Mouse (Mus musculus) forebrain, embryonic 10.5 days (tissue): ENCODE measurements around the gene Cmtm2b. TPM values are rescaled to one million over a fixed set of nuclear protein-coding genes. Genes with fewer than 3 reads are reported as not detected.

Experiments
- DNase-seq: peaks from one replicate; pipeline ENCODE4 v3.0.0-alpha.2; 2017; ENCODE audit warnings: low spot score; ENCODE audit errors: extremely low spot score
- H3K27ac ChIP-seq: fragments of 300-500 bp; sonication (generic); 2 replicates; pipeline ENCODE4 v1.5.1; 2016; ENCODE audit warnings: mild to moderate bottlenecking
- H3K27me3 ChIP-seq: fragments of 300-500 bp; sonication (generic); 2 replicates; pipeline ENCODE4 v1.6.1; 2016; ENCODE audit warnings: mild to moderate bottlenecking; ENCODE audit not compliant: poor library complexity, severe bottlenecking
- H3K36me3 ChIP-seq: fragments of 300-500 bp; sonication (generic); replicated peaks from 2 replicates; pipeline ENCODE4 v1.6.1; 2016; ENCODE audit warnings: mild to moderate bottlenecking, moderate library complexity
- H3K4me1 ChIP-seq: fragments of 300-500 bp; sonication (generic); 2 replicates; pipeline ENCODE4 v1.6.1; 2016
- H3K4me3 ChIP-seq: fragments of 300-500 bp; sonication (generic); 2 replicates; pipeline ENCODE4 v1.5.1; 2016; ENCODE audit warnings: mild to moderate bottlenecking, moderate library complexity
- H3K9me3 ChIP-seq: fragments of 300-500 bp; sonication (generic); 2 replicates; pipeline ENCODE4 v1.6.1; 2016; ENCODE audit warnings: mild to moderate bottlenecking, moderate library complexity
- WGBS: fragments of 180-500 bp; shearing (Covaris S2); methylation state at CpG from one replicate; pipeline ENCODE4 v1.1.7; 2016; 5-methylcytosine and 5-hydroxymethylcytosine counted together
- polyA plus RNA-seq: library from polyadenylated mRNA; unstranded; fragments of >200 nt; fragmentation: Nextera tagmentation; extraction: Ambion mirVana; gene quantifications from 2 replicates; pipeline ENCODE4 v1.2.1, GENCODE M21; 2016

Cmtm2b gene
- polyA plus RNA-seq, 1 experiment from 2014 or later, result not detected

- Histone ChIP-seq H3K27me3 (peaks cover 3% of the 10 kb centered on the region; the same call in 1 of the 2 replicates), H3K9me3 (no peaks in the 10 kb centered on the region), H3K4me3 (no peak overlapping the region), H3K27ac (no peak overlapping the region), H3K36me3 (no peaks in the 10 kb centered on the region), H3K4me1 (no peaks in the 10 kb centered on the region)
- WGBS, result 81% methylated on average over 5 of the region's 5 CpGs
- DNase-seq, result no peak
Measured at GRCm38 (mm10) chr8:104333786-104334185, 11.8 kb downstream of the Cmtm2b start.

DNA sequence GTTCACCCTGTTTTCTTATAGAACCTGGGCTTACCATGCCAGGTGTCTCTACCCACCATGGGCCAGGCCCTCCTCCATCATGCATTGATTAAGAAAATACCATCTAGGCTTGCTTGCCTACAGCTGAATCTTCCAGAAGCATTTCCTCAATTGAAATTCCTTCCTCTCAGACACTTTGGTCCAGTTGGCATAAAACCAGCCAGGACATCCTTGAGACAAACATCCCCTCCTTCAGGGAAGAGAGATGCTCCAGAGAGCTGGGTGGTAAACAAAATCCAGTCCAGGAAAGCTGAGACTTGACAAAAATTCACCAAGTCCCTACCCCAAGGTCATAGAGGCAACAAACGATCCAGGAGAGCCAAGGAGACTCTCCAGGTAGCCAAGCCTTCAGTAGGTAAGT is 12.2 kb downstream of the Cmtm2b start:
- 72% methylated on average over 1 of the region's 1 CpGs for WGBS
- Histone ChIP-seq H3K27me3 (peaks cover 5% of the 10 kb centered on the region; the same call in 1 of the 2 replicates), H3K4me1 (peaks cover under 1% of the 10 kb centered on the region; the same call in 1 of the 2 replicates), H3K27ac (no peak overlapping the region), H3K4me3 (no peak overlapping the region), H3K36me3 (no peaks in the 10 kb centered on the region), H3K9me3 (no peaks in the 10 kb centered on the region)
- DNase-seq, result peak; percentile 11

- WGBS, result 85% methylated on average over 1 of the region's 1 CpGs
- Histone ChIP-seq H3K9me3 (no peaks in the 10 kb centered on the region), H3K27me3 (peaks cover 9% of the 10 kb centered on the region; the same call in 1 of the 2 replicates), H3K4me3 (no peak overlapping the region), H3K27ac (no peak overlapping the region), H3K36me3 (no peaks in the 10 kb centered on the region), H3K4me1 (peaks cover 21% of the 10 kb centered on the region)
- no peak for DNase-seq
Measured at GRCm38 (mm10) chr8:104336806-104337205, 14.8 kb downstream of the Cmtm2b start.

DNA sequence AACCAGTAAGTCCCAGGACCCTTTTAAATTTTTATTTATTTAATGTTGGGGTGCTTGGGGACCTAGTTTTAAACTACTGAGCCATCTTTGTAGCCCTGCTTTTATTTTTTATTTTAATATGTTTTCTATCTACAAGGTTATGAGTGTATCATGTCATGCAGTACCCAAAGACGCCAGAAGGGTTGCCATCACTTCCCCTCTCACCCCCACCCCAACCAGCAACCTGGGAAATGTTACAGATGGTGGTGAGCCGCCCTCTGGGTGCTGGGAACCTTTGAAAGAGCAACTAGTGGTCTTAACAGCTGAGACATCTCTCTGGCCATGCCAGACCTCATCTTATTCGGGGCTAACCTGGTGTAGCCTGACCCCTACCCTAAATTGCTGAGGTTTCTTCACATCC is 15.9 kb downstream of the Cmtm2b start:
- H3K4me1 ChIP-seq, result peaks cover 23% of the 10 kb centered on the region
- H3K9me3 ChIP-seq, result no peaks in the 10 kb centered on the region
- no peak overlapping the region for H3K27ac ChIP-seq
- no peak overlapping the region for H3K4me3 ChIP-seq
- 57% methylated on average over 3 of the region's 3 CpGs for WGBS
- peaks cover 11% of the 10 kb centered on the region; the same call in 1 of the 2 replicates for H3K27me3 ChIP-seq
- H3K36me3 ChIP-seq, result no peaks in the 10 kb centered on the region
- DNase-seq, result peak; percentile 12

- H3K27ac ChIP-seq, result peak within 1 kb of the TSS; percentile 92
- H3K27me3 ChIP-seq, result peaks cover 11% of the 10 kb centered on the region; the same call in 1 of the 2 replicates
- peaks cover 23% of the 10 kb centered on the region for H3K4me1 ChIP-seq
- 0 out of 2 replicates have a peak, but pooled peaks cover 1% of the 10 kb centered on the region for H3K36me3 ChIP-seq
- 12% methylated on average over 17 of the region's 18 CpGs for WGBS
- peak within 1 kb of the TSS; percentile 66 for H3K4me3 ChIP-seq
- H3K9me3 ChIP-seq, result no peaks in the 10 kb centered on the region
- no peak for DNase-seq
Measured at GRCm38 (mm10) chr8:104339229-104339982, 17.4 kb downstream of the Cmtm2b start, which contains the start of gene Cmtm3. Gene Cmtm3 (plus strand): TSS chr8:104339410.

DNA sequence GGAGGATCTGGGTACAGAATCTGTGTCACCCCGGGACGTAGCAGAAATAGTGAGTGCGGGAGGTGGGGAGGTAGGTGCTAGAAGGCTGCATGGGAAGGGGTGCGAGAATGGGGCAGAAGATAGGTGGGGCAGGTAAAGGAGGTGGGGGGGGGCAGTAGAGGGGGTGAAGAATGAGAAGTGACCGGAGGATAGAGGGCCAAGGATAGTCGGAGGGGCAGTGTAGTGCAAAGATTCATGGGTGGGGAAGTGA is 17.9 kb downstream of the Cmtm2b start:
- H3K9me3 ChIP-seq, result no peaks in the 10 kb centered on the region
- no peak for DNase-seq
- under 1% methylated on average over 6 of the region's 6 CpGs for WGBS
- H3K4me1 ChIP-seq, result peaks cover 23% of the 10 kb centered on the region
- peaks cover 11% of the 10 kb centered on the region; the same call in 1 of the 2 replicates for H3K27me3 ChIP-seq
- H3K36me3 ChIP-seq, result peaks cover 5% of the 10 kb centered on the region; the same call in 1 of the 2 replicates
- H3K27ac ChIP-seq, result peak overlapping the region; percentile 92
- H3K4me3 ChIP-seq, result peak overlapping the region; percentile 66

GRCm38 (mm10) chr8:104340233-104341105 is 18.4 kb downstream of the Cmtm2b start:
- WGBS, result under 1% methylated on average over 52 of the region's 54 CpGs
- H3K27me3 ChIP-seq, result peaks cover 11% of the 10 kb centered on the region; the same call in 1 of the 2 replicates

DNA sequence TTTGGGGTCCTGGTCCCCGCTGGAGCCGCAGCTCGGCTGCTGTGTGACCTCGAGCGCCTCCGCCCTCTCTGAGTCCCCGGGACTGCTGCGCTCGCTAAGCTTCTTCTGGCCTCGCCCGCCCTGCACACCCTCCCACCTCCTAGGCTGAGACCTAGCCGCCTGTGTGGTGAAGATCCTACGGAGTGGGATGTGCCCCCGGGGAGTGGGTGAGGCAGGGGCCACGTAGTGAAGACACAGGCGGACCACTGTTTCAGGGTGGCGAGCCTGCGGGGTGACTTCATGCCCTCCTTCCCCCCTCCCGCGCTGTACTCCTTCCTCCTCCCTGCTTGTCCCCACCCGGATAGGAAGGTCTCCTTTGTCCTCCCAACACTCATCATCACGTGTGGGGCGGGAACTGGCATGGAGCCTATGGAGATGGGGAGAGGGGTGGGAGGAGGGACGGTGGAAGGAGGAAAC is 19.1 kb downstream of the Cmtm2b start:
- WGBS, result under 1% methylated on average over 24 of the region's 24 CpGs
- H3K36me3 ChIP-seq, result peaks cover 15% of the 10 kb centered on the region
- peak; percentile 64 for DNase-seq
- H3K9me3 ChIP-seq, result no peaks in the 10 kb centered on the region
- H3K27ac ChIP-seq, result peak overlapping the region; percentile 92
- H3K4me3 ChIP-seq, result peak overlapping the region; percentile 66
- H3K27me3 ChIP-seq, result peaks cover 11% of the 10 kb centered on the region; the same call in 1 of the 2 replicates
- H3K4me1 ChIP-seq, result peaks cover 23% of the 10 kb centered on the region

More at GRCm38 (mm10) chr8:104340233-104341105, 18.4 kb downstream of the Cmtm2b start:
- H3K4me1 ChIP-seq, result peaks cover 23% of the 10 kb centered on the region
- H3K27ac ChIP-seq, result peak overlapping the region; percentile 92
- DNase-seq, result peak; percentile 80
- H3K36me3 ChIP-seq, result peaks cover 10% of the 10 kb centered on the region
- H3K9me3 ChIP-seq, result no peaks in the 10 kb centered on the region
- peak overlapping the region; percentile 66 for H3K4me3 ChIP-seq

DNA sequence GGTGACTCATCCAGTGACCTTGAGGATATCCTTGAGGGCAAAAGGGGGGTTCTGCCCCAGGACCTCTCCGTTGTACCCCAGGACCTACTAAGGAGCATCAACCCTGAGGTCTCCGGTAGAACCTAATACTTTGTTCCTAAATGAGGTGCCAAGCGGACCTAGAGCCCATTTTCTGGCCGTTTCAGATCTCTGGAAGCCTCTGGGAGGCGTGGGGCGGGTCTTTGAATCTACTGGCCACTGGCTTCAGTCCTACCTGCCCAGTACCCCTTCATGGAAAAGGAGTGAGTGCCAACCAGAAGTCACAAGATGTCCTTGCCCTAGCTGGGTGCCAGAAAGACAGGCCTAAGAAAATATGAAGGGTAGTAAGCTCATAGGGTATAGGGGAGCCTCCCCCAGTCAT is 19.6 kb downstream of the Cmtm2b start:
- Histone ChIP-seq H3K27me3 (peaks cover 11% of the 10 kb centered on the region; the same call in 1 of the 2 replicates), H3K4me3 (peak overlapping the region; percentile 66), H3K4me1 (peaks cover 23% of the 10 kb centered on the region), H3K9me3 (no peaks in the 10 kb centered on the region), H3K36me3 (peaks cover 21% of the 10 kb centered on the region), H3K27ac (peak overlapping the region; percentile 92)
- no peak for DNase-seq
- WGBS, result 36% methylated on average over 6 of the region's 6 CpGs

DNA sequence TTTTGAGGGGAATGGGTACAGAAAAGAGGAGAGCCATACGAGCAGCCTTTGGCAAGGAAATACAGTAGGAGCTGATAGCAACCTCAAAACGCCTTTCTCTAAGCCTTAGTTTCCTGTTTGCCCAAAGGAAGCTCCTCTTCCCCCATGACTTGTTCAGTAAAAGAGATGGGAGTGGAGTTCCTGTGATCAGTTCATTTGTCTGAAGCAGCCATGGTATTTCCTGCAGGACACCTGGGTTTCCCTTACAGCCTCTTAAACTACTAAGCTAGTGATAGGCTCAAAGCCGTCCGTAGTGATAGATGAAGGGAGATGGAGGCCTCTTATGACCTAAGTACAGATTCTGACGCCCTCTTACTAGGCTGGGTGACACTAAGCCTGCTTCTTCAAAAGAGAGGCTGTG is 20.4 kb downstream of the Cmtm2b start:
- H3K4me3 ChIP-seq, result no peak overlapping the region
- H3K9me3 ChIP-seq, result no peaks in the 10 kb centered on the region
- WGBS, result 86% methylated on average over 5 of the region's 5 CpGs
- no peak for DNase-seq
- H3K36me3 ChIP-seq, result peaks cover 28% of the 10 kb centered on the region
- H3K4me1 ChIP-seq, result peaks cover 28% of the 10 kb centered on the region
- H3K27ac ChIP-seq, result no peak overlapping the region
- peaks cover 11% of the 10 kb centered on the region; the same call in 1 of the 2 replicates for H3K27me3 ChIP-seq

DNA sequence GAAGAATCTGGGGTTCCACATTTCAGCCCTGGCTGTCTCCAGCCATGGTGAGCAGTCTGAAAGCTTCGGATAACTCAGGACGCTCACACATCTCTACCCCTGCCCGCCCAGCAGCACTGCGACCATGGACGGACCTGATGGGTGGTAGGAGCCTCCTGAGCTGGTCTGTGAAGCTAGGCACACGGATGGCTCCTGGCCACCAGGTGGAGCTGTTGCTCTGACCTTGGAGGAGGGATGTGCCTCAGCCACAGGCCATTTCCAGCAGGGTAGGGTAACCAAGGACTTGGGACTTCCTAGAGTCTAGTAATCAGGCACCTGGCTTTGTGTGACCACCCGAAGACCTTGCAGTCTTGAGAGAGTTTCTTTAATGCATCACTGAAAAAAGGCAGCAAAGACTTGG is 21.9 kb downstream of the Cmtm2b start:
- Histone ChIP-seq H3K36me3 (peaks cover 35% of the 10 kb centered on the region), H3K9me3 (no peaks in the 10 kb centered on the region), H3K4me1 (peaks cover 28% of the 10 kb centered on the region), H3K27ac (no peak overlapping the region), H3K27me3 (peaks cover 7% of the 10 kb centered on the region; the same call in 1 of the 2 replicates), H3K4me3 (no peak overlapping the region)
- DNase-seq, result peak; percentile 84
- WGBS, result 14% methylated on average over 7 of the region's 7 CpGs

DNA sequence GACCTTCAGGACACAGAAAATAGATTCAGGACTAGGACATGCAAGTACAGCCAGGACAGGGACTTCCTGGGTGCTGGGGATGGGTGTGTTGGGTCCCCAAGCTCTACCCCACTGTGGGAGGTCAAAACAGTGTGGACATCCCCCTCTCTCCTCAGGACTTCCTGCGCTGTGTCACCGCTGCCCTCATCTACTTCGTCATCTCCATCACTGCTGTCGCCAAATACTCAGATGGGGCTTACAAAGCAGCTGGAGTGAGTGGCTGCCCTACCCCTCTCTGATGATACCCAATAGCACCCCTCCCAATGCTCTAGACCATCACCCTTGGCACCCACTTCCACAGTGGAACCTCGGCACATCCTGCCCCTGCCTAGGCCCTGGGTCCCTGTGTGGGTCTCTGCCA is 22.6 kb downstream of the Cmtm2b start:
- Histone ChIP-seq H3K27me3 (peaks cover 6% of the 10 kb centered on the region; the same call in 1 of the 2 replicates), H3K4me3 (no peak overlapping the region), H3K27ac (no peak overlapping the region), H3K36me3 (peaks cover 35% of the 10 kb centered on the region), H3K9me3 (no peaks in the 10 kb centered on the region), H3K4me1 (peaks cover 23% of the 10 kb centered on the region)
- 94% methylated on average over 5 of the region's 5 CpGs for WGBS
- no peak for DNase-seq
